Mouse (Mus musculus) adrenal gland, adult (tissue): ENCODE results near the gene Myh7.
A peak's percentile ranks its signal among the peaks of the same experiment; 100 is the strongest.
"Not testable (repeated sequence)": the region's sequence is repeated elsewhere in the genome, so short reads cannot be mapped to it uniquely, and the experiment has no call there.

Experiments
- DNase-seq, 2 experiments: peaks; one replicate each; pipeline ENCODE4 v3.0.0; 2022 to 2023; ENCODE audit warnings: low spot score in 1 of 2; ENCODE audit not compliant: inconsistent age in 2 of 2

Gene Myh7

GRCm38 (mm10) chr14:54994136-54994868 is at the start of gene Myh7:
TSS of gene Myh7 (minus strand) at chr14:54994626.
- no peak for DNase-seq

GRCm38 (mm10) chr14:55043694-55044093 is 49.3 kb upstream of the Myh7 start:
- DNase-seq: not testable (repeated sequence)

- no peak for DNase-seq
Observed at GRCm38 (mm10) chr14:55032695-55033225, 38.3 kb upstream of the Myh7 start.

GRCm38 (mm10) chr14:55029034-55029698 is 34.7 kb upstream of the Myh7 start:
- DNase-seq: no peak

- no peak for DNase-seq
Observed at GRCm38 (mm10) chr14:55028333-55028835, 34.0 kb upstream of the Myh7 start.

- no peak for DNase-seq
Observed at GRCm38 (mm10) chr14:55027653-55028052, 33.2 kb upstream of the Myh7 start.

- peak; percentile 27 to 61 for DNase-seq
Observed at GRCm38 (mm10) chr14:55027251-55027650, 32.8 kb upstream of the Myh7 start.

GRCm38 (mm10) chr14:55025527-55025926 is 31.1 kb upstream of the Myh7 start:
- no peak for DNase-seq

- DNase-seq: peak; percentile 47 to 79
Observed at GRCm38 (mm10) chr14:55024236-55024635, 29.8 kb upstream of the Myh7 start.

GRCm38 (mm10) chr14:55023011-55023410 is 28.6 kb upstream of the Myh7 start:
- DNase-seq: no peak

GRCm38 (mm10) chr14:55020394-55020793 is 26.0 kb upstream of the Myh7 start:
- DNase-seq: no peak

- no peak for DNase-seq
Observed at GRCm38 (mm10) chr14:55016876-55017275, 22.4 kb upstream of the Myh7 start.

GRCm38 (mm10) chr14:55015767-55016111 is 21.3 kb upstream of the Myh7 start:
- no peak for DNase-seq

- DNase-seq: peak; percentile 98 to 100
Observed at GRCm38 (mm10) chr14:55014991-55015766, 20.8 kb upstream of the Myh7 start, which contains the start of gene Ngdn. TSS of gene Ngdn (plus strand) at chr14:55015454.

- DNase-seq: no peak
Observed at GRCm38 (mm10) chr14:55014591-55014990, 20.2 kb upstream of the Myh7 start.

GRCm38 (mm10) chr14:55011116-55011515 is 16.7 kb upstream of the Myh7 start:
- no peak for DNase-seq

GRCm38 (mm10) chr14:55008417-55008816 is 14.0 kb upstream of the Myh7 start:
- no peak for DNase-seq

GRCm38 (mm10) chr14:55007120-55007908 is 12.9 kb upstream of the Myh7 start:
- no peak for DNase-seq

- no peak for DNase-seq
Observed at GRCm38 (mm10) chr14:55006541-55006940, 12.1 kb upstream of the Myh7 start.

- no peak for DNase-seq
Observed at GRCm38 (mm10) chr14:55005967-55006366, 11.5 kb upstream of the Myh7 start.

- DNase-seq: no peak
Observed at GRCm38 (mm10) chr14:55005506-55005905, 11.1 kb upstream of the Myh7 start.
